Comparison of ENCODE assay signal across 8 mouse cellular contexts in genomic region chr9:56502543-56502971, GRCm38 (mm10).
DNase-seq lines count a peak whose midpoint lies in the region; ATAC-seq and TF ChIP-seq lines count a peak whose summit lies in the region.

No protein-coding gene starts in this region.

- no peak for DNase-seq in layer of hippocampus, adult 2 months (ENCODE audit: low spot score in 2 of 2)
- DNase-seq in layer of hippocampus, adult 9-10 months (ENCODE audit: low spot score) = no peak
- no peak for DNase-seq in frontal cortex, adult 2 months (ENCODE audit: extremely low spot score in 1 of 2, low spot score in 1 of 2)
- DNase-seq in layer of hippocampus, adult 9-11 months = no peak
- no peak for DNase-seq in testis, postnatal 10 days (ENCODE audit: low spot score)

- ATAC-seq in embryonic facial prominence, embryonic 15.5 days (ENCODE audit: insufficient number of reproducible peaks, low FRiP score, low TSS enrichment, low read depth) = no peak
- ATAC-seq in heart, embryonic 16.5 days (replicated peaks; ENCODE audit: extremely low read depth, insufficient read depth, low FRiP score) = no peak
- no peak for ATAC-seq in midbrain, embryonic 16.5 days

- peaks cover 70% of the 10 kb centered on the region for H3K4me1 ChIP-seq in embryonic facial prominence, embryonic 15.5 days
- H3K4me1 ChIP-seq in heart, embryonic 16.5 days (ENCODE audit: control insufficient read depth, insufficient read depth, low read length) = peaks cover 73% of the 10 kb centered on the region
- peaks cover 28% of the 10 kb centered on the region for H3K4me1 ChIP-seq in midbrain, embryonic 16.5 days (ENCODE audit: control insufficient read depth, insufficient read depth, low read length)

- H3K27ac ChIP-seq in layer of hippocampus, adult 2 months = peak overlapping the region; percentile 37
- H3K27ac ChIP-seq in embryonic facial prominence, embryonic 15.5 days (replicated peaks) = peak overlapping the region; percentile 99
- H3K27ac ChIP-seq in heart, embryonic 16.5 days (ENCODE audit: low read length) = peak overlapping the region; percentile 100
- 0 out of 2 replicates have a peak overlapping the region, but pooled peaks have one; percentile 25 for H3K27ac ChIP-seq in midbrain, embryonic 16.5 days (ENCODE audit: low read length)

- H3K4me3 ChIP-seq in layer of hippocampus, adult 2 months = peak overlapping the region; percentile 2; the same call in 1 of the 2 replicates
- no peak overlapping the region for H3K4me3 ChIP-seq in embryonic facial prominence, embryonic 15.5 days (replicated peaks)
- no peak overlapping the region for H3K4me3 ChIP-seq in heart, embryonic 16.5 days (ENCODE audit: low read length)
- no peak overlapping the region for H3K4me3 ChIP-seq in midbrain, embryonic 16.5 days (ENCODE audit: low read depth, low read length)

- WGBS in embryonic facial prominence, embryonic 15.5 days = 23% methylated on average over 8 of the region's 8 CpGs
- WGBS in heart, embryonic 16.5 days = 28% methylated on average over 8 of the region's 8 CpGs
- WGBS in midbrain, embryonic 16.5 days = 20% methylated on average over 8 of the region's 8 CpGs

- peak overlapping the region; percentile 11 for H3K4me2 ChIP-seq in embryonic facial prominence, embryonic 15.5 days (replicated peaks)
- H3K4me2 ChIP-seq in heart, embryonic 16.5 days (ENCODE audit: low read depth, low read length) = peak overlapping the region; percentile 48
- peak overlapping the region; percentile 12; the same call in 1 of the 2 replicates for H3K4me2 ChIP-seq in midbrain, embryonic 16.5 days (ENCODE audit: low read length)

- H3K9ac ChIP-seq in embryonic facial prominence, embryonic 15.5 days = no peak overlapping the region
- H3K9ac ChIP-seq in heart, embryonic 16.5 days (ENCODE audit: low read length) = peak overlapping the region; percentile 61
- H3K9ac ChIP-seq in midbrain, embryonic 16.5 days (ENCODE audit: low read depth, low read length) = no peak overlapping the region

- H3K36me3 ChIP-seq in embryonic facial prominence, embryonic 15.5 days = no peaks in the 10 kb centered on the region
- no peaks in the 10 kb centered on the region for H3K36me3 ChIP-seq in heart, embryonic 16.5 days (ENCODE audit: control insufficient read depth, insufficient read depth)
- no peaks in the 10 kb centered on the region for H3K36me3 ChIP-seq in midbrain, embryonic 16.5 days (ENCODE audit: control insufficient read depth, insufficient read depth, low read length)

- H3K9me3 ChIP-seq in embryonic facial prominence, embryonic 15.5 days (replicated peaks) = no peaks in the 10 kb centered on the region
- H3K9me3 ChIP-seq in heart, embryonic 16.5 days (replicated peaks; ENCODE audit: control insufficient read depth, low read length) = no peaks in the 10 kb centered on the region
- no peaks in the 10 kb centered on the region for H3K9me3 ChIP-seq in midbrain, embryonic 16.5 days (replicated peaks; ENCODE audit: control insufficient read depth, low read length, poor library complexity, severe bottlenecking)

- H3K27me3 ChIP-seq in embryonic facial prominence, embryonic 15.5 days = no peaks in the 10 kb centered on the region
- H3K27me3 ChIP-seq in heart, embryonic 16.5 days (ENCODE audit: control insufficient read depth, insufficient read depth, low read length) = no peaks in the 10 kb centered on the region
- no peaks in the 10 kb centered on the region for H3K27me3 ChIP-seq in midbrain, embryonic 16.5 days (ENCODE audit: control insufficient read depth, insufficient read depth, low read depth, low read length)

- no peak for TF ChIP-seq CTCF in layer of hippocampus, adult 2 months (conservative IDR thresholded peaks at IDR 0.05)

Comparison
In these comparisons a context has a peak if more than half of its experiments do, and no peak if none do; other contexts are left out.
1. H3K27ac ChIP-seq: peak in every context shown above with its lines; median percentile 100 in heart, embryonic 16.5 days; 99 in embryonic facial prominence, embryonic 15.5 days; 37 in layer of hippocampus, adult 2 months; 25 in midbrain, embryonic 16.5 days.